Mouse (Mus musculus): ENCODE results near the gene Map2k7. TPM values are rescaled to one million over a fixed set of nuclear protein-coding genes. Genes with fewer than 3 reads are reported as not detected.

The Map2k7 gene
- 26.8 and 29.9 TPM in 2 replicates for polyA plus RNA-seq (2015; fragmentation: Nextera tagmentation; extraction: Ambion mirVana)

- Histone ChIP-seq H3K4me2 (ENCODE audit: low read length) (peak within 1 kb of the TSS; percentile 77), H3K9ac (ENCODE audit: low read depth, low read length) (peak within 1 kb of the TSS; percentile 84), H3K4me1 (ENCODE audit: control insufficient read depth, insufficient read depth, low read length) (peaks cover 25% of the 10 kb centered on the region), H3K36me3 (ENCODE audit: control insufficient read depth, insufficient read depth, low read length) (peaks cover 4% of the 10 kb centered on the region), H3K4me3 (ENCODE audit: low read depth, low read length) (peak within 1 kb of the TSS; percentile 79), H3K27ac (ENCODE audit: low read length) (peak within 1 kb of the TSS; percentile 91), H3K9me3 (replicated peaks; ENCODE audit: control insufficient read depth, low read length, poor library complexity, severe bottlenecking) (no peaks in the 10 kb centered on the region), H3K27me3 (ENCODE audit: control insufficient read depth, insufficient read depth, low read depth, low read length) (no peaks in the 10 kb centered on the region)
- peak; percentile 96 for ATAC-seq
- under 1% methylated on average over 57 of the region's 71 CpGs for WGBS
Measured at GRCm38 (mm10) chr8:4238434-4239192, at the start of gene Map2k7, which contains the start of gene Gm49320. Map2k7 (plus strand) TSS chr8:4238740. Gm49320 (plus strand) TSS chr8:4238865.

GRCm38 (mm10) chr8:4189031-4189722, 49.4 kb upstream of the Map2k7 start:
- ATAC-seq = no peak
- H3K4me3 ChIP-seq (ENCODE audit: low read depth, low read length) = no peak overlapping the region
- H3K27me3 ChIP-seq (ENCODE audit: control insufficient read depth, insufficient read depth, low read depth, low read length) = no peaks in the 10 kb centered on the region
- WGBS = 33% methylated on average over 3 of the region's 3 CpGs
- no peak overlapping the region for H3K9ac ChIP-seq (ENCODE audit: low read depth, low read length)
- H3K36me3 ChIP-seq (ENCODE audit: control insufficient read depth, insufficient read depth, low read length) = peaks cover 42% of the 10 kb centered on the region
- no peak overlapping the region for H3K27ac ChIP-seq (ENCODE audit: low read length)
- peaks cover 5% of the 10 kb centered on the region for H3K4me1 ChIP-seq (ENCODE audit: control insufficient read depth, insufficient read depth, low read length)
- no peaks in the 10 kb centered on the region for H3K9me3 ChIP-seq (replicated peaks; ENCODE audit: control insufficient read depth, low read length, poor library complexity, severe bottlenecking)
- H3K4me2 ChIP-seq (ENCODE audit: low read length) = no peak overlapping the region

GRCm38 (mm10) chr8:4192305-4192704, 46.2 kb upstream of the Map2k7 start:
- Histone ChIP-seq H3K36me3 (ENCODE audit: control insufficient read depth, insufficient read depth, low read length) (peaks cover 32% of the 10 kb centered on the region), H3K9me3 (replicated peaks; ENCODE audit: control insufficient read depth, low read length, poor library complexity, severe bottlenecking) (no peaks in the 10 kb centered on the region), H3K4me3 (ENCODE audit: low read depth, low read length) (no peak overlapping the region), H3K4me2 (ENCODE audit: low read length) (no peak overlapping the region), H3K27me3 (ENCODE audit: control insufficient read depth, insufficient read depth, low read depth, low read length) (no peaks in the 10 kb centered on the region), H3K27ac (ENCODE audit: low read length) (peak overlapping the region; percentile 76), H3K4me1 (ENCODE audit: control insufficient read depth, insufficient read depth, low read length) (peaks cover 5% of the 10 kb centered on the region), H3K9ac (ENCODE audit: low read depth, low read length) (no peak overlapping the region)
- ATAC-seq = peak; percentile 43
- 35% methylated on average over 5 of the region's 5 CpGs for WGBS

GRCm38 (mm10) chr8:4192807-4193587, 45.5 kb upstream of the Map2k7 start:
- ATAC-seq = peak; percentile 74
- H3K36me3 ChIP-seq (ENCODE audit: control insufficient read depth, insufficient read depth, low read length) = peaks cover 31% of the 10 kb centered on the region
- no peak overlapping the region; the same call in 1 of the 2 replicates for H3K9ac ChIP-seq (ENCODE audit: low read depth, low read length)
- H3K4me2 ChIP-seq (ENCODE audit: low read length) = peak overlapping the region; percentile 14; the same call in 1 of the 2 replicates
- no peaks in the 10 kb centered on the region for H3K27me3 ChIP-seq (ENCODE audit: control insufficient read depth, insufficient read depth, low read depth, low read length)
- no peak overlapping the region for H3K4me3 ChIP-seq (ENCODE audit: low read depth, low read length)
- H3K9me3 ChIP-seq (replicated peaks; ENCODE audit: control insufficient read depth, low read length, poor library complexity, severe bottlenecking) = no peaks in the 10 kb centered on the region
- peaks cover 5% of the 10 kb centered on the region for H3K4me1 ChIP-seq (ENCODE audit: control insufficient read depth, insufficient read depth, low read length)
- 3% methylated on average over 18 of the region's 18 CpGs for WGBS
- peak overlapping the region; percentile 76 for H3K27ac ChIP-seq (ENCODE audit: low read length)

- no peaks in the 10 kb centered on the region for H3K9me3 ChIP-seq (replicated peaks; ENCODE audit: control insufficient read depth, low read length, poor library complexity, severe bottlenecking)
- H3K4me2 ChIP-seq (ENCODE audit: low read length) = no peak overlapping the region
- no peaks in the 10 kb centered on the region for H3K27me3 ChIP-seq (ENCODE audit: control insufficient read depth, insufficient read depth, low read depth, low read length)
- no peak overlapping the region for H3K9ac ChIP-seq (ENCODE audit: low read depth, low read length)
- ATAC-seq = peak; percentile 36
- peaks cover 5% of the 10 kb centered on the region for H3K4me1 ChIP-seq (ENCODE audit: control insufficient read depth, insufficient read depth, low read length)
- WGBS = 53% methylated on average over 7 of the region's 7 CpGs
- H3K36me3 ChIP-seq (ENCODE audit: control insufficient read depth, insufficient read depth, low read length) = peaks cover 28% of the 10 kb centered on the region
- H3K27ac ChIP-seq (ENCODE audit: low read length) = no peak overlapping the region; the same call in 1 of the 2 replicates
- no peak overlapping the region for H3K4me3 ChIP-seq (ENCODE audit: low read depth, low read length)
Measured at GRCm38 (mm10) chr8:4193588-4193894, 45.0 kb upstream of the Map2k7 start.

GRCm38 (mm10) chr8:4201321-4201720, 37.2 kb upstream of the Map2k7 start:
- no peak overlapping the region for H3K4me2 ChIP-seq (ENCODE audit: low read length)
- H3K27me3 ChIP-seq (ENCODE audit: control insufficient read depth, insufficient read depth, low read depth, low read length) = peaks cover 3% of the 10 kb centered on the region; the same call in 1 of the 2 replicates
- ATAC-seq = no peak
- no peak overlapping the region for H3K27ac ChIP-seq (ENCODE audit: low read length)
- 62% methylated on average over 2 of the region's 2 CpGs for WGBS
- H3K4me1 ChIP-seq (ENCODE audit: control insufficient read depth, insufficient read depth, low read length) = no peaks in the 10 kb centered on the region
- H3K9me3 ChIP-seq (replicated peaks; ENCODE audit: control insufficient read depth, low read length, poor library complexity, severe bottlenecking) = no peaks in the 10 kb centered on the region
- no peak overlapping the region for H3K4me3 ChIP-seq (ENCODE audit: low read depth, low read length)
- H3K36me3 ChIP-seq (ENCODE audit: control insufficient read depth, insufficient read depth, low read length) = peaks cover 39% of the 10 kb centered on the region
- no peak overlapping the region for H3K9ac ChIP-seq (ENCODE audit: low read depth, low read length)

GRCm38 (mm10) chr8:4205246-4206123, 33.1 kb upstream of the Map2k7 start:
- H3K4me1 ChIP-seq (ENCODE audit: control insufficient read depth, insufficient read depth, low read length) = no peaks in the 10 kb centered on the region
- peaks cover 43% of the 10 kb centered on the region for H3K36me3 ChIP-seq (ENCODE audit: control insufficient read depth, insufficient read depth, low read length)

More at GRCm38 (mm10) chr8:4205246-4206123, 33.1 kb upstream of the Map2k7 start:
- WGBS = 27% methylated on average over 38 of the region's 38 CpGs
- H3K4me3 ChIP-seq (ENCODE audit: low read depth, low read length) = no peak overlapping the region
- 0 out of 2 replicates have a peak overlapping the region, but pooled peaks have one; percentile 36 for H3K9ac ChIP-seq (ENCODE audit: low read depth, low read length)
- H3K9me3 ChIP-seq (replicated peaks; ENCODE audit: control insufficient read depth, low read length, poor library complexity, severe bottlenecking) = no peaks in the 10 kb centered on the region; the same call in 1 of the 2 replicates
- ATAC-seq = no peak
- peaks cover 3% of the 10 kb centered on the region; the same call in 1 of the 2 replicates for H3K27me3 ChIP-seq (ENCODE audit: control insufficient read depth, insufficient read depth, low read depth, low read length)
- H3K27ac ChIP-seq (ENCODE audit: low read length) = no peak overlapping the region
- H3K4me2 ChIP-seq (ENCODE audit: low read length) = no peak overlapping the region
